Mouse (Mus musculus): ENCODE data around the gene Bzw2.

The Bzw2 gene

GRCm38 (mm10) chr12:36070231-36070630 lies 87.6 kb downstream of the Bzw2 start:
- no peak for DNase-seq (ENCODE audit: low read depth, low spot score)

- DNase-seq (ENCODE audit: low read depth, low spot score), result no peak
Observed at GRCm38 (mm10) chr12:36067538-36067937, 90.3 kb downstream of the Bzw2 start.

- DNase-seq (ENCODE audit: low read depth, low spot score), result no peak
Observed at GRCm38 (mm10) chr12:36065911-36066310, 92.0 kb downstream of the Bzw2 start.

GRCm38 (mm10) chr12:36057699-36058098 lies 100.2 kb downstream of the Bzw2 start:
- no peak for DNase-seq (ENCODE audit: low read depth, low spot score)

GRCm38 (mm10) chr12:36050276-36050675 lies 107.6 kb downstream of the Bzw2 start:
- no peak for DNase-seq (ENCODE audit: low read depth, low spot score)

- no peak for DNase-seq (ENCODE audit: low read depth, low spot score)
Observed at GRCm38 (mm10) chr12:36047593-36047992, 110.3 kb downstream of the Bzw2 start.

GRCm38 (mm10) chr12:36046196-36046595 lies 111.7 kb downstream of the Bzw2 start:
- DNase-seq (ENCODE audit: low read depth, low spot score), result no peak

GRCm38 (mm10) chr12:36044691-36045090 lies 113.2 kb downstream of the Bzw2 start:
- DNase-seq (ENCODE audit: low read depth, low spot score), result no peak

GRCm38 (mm10) chr12:36042348-36042778 lies 115.5 kb downstream of the Bzw2 start, which contains the start of gene Tspan13:
Gene Tspan13 (minus strand): TSS chr12:36042500.
- DNase-seq (ENCODE audit: low read depth, low spot score), result peak; percentile 95

Data from ZHBTc4 (cell line).